Mouse (Mus musculus): ENCODE data around the gene Ecel1.

Ecel1 gene

GRCm38 (mm10) chr1:87159396-87159795, 3.1 kb upstream of the Ecel1 start:
- no peak overlapping the region for H3K4me3 ChIP-seq (replicated peaks; ENCODE audit: low read length)
- peaks cover 22% of the 10 kb centered on the region for H3K4me1 ChIP-seq (replicated peaks; ENCODE audit: low read depth, low read length)
- no peak for TF ChIP-seq NANOG (IDR thresholded peaks at IDR 0.05; ENCODE audit: borderline replicate concordance, low read length)
- TF ChIP-seq POU5F1 (IDR thresholded peaks at IDR 0.05; ENCODE audit: borderline replicate concordance, low read length): no peak
- TF ChIP-seq CTCF (conservative IDR thresholded peaks at IDR 0.05; ENCODE audit: low read length): no peak
- H3K9me3 ChIP-seq (ENCODE audit: low read length): peaks cover 13% of the 10 kb centered on the region; the same call in 1 of the 2 replicates
- peaks cover 88% of the 10 kb centered on the region for H3K27me3 ChIP-seq (ENCODE audit: insufficient read depth, low read length)
- no peaks in the 10 kb centered on the region for H3K36me3 ChIP-seq (ENCODE audit: insufficient read depth, low read length)

DNA sequence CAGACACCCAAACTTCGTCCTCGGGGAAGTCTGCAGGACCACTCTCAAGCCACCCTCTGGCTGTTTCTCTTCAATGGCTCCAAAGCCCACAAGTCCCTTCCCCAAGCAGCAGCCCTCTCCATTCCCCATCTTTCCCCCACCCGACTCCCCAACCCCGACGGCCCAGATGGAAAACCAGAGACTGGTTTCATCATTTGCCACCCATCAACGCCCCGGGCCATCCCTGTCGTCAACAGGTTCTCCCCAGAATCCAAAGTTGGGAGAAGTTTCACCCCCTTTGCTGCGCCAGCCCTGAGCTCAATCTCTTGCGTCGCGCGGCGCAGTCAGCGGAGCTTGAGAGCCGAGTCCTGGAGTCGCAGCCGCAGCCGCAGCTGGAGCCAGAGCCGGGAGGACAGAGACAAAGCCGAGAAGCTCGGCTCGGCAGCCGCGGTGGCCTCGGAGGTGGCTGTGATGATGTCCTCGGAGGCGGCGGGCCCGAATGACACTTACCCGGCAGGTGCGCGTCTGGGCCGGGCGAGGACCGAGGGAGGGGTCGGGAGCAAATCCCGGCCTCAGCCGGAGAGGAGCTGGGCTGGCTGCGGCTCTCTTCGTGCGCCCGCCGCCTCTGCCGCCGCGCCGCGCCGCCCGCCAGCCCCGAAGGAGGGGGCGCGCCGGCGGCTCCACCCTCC, 656 bp downstream of the Ecel1 start:
- peaks cover 96% of the 10 kb centered on the region for H3K27me3 ChIP-seq (ENCODE audit: insufficient read depth, low read length)
- peaks cover 15% of the 10 kb centered on the region; the same call in 1 of the 2 replicates for H3K9me3 ChIP-seq (ENCODE audit: low read length)
- no peaks in the 10 kb centered on the region for H3K36me3 ChIP-seq (ENCODE audit: insufficient read depth, low read length)
- peak overlapping the region; percentile 73 for H3K4me3 ChIP-seq (replicated peaks; ENCODE audit: low read length)
- TF ChIP-seq CTCF (conservative IDR thresholded peaks at IDR 0.05; ENCODE audit: low read length): no peak
- TF ChIP-seq POU5F1 (IDR thresholded peaks at IDR 0.05; ENCODE audit: borderline replicate concordance, low read length): no peak
- TF ChIP-seq NANOG (IDR thresholded peaks at IDR 0.05; ENCODE audit: borderline replicate concordance, low read length): no peak
- peaks cover 33% of the 10 kb centered on the region for H3K4me1 ChIP-seq (replicated peaks; ENCODE audit: low read depth, low read length)

DNA sequence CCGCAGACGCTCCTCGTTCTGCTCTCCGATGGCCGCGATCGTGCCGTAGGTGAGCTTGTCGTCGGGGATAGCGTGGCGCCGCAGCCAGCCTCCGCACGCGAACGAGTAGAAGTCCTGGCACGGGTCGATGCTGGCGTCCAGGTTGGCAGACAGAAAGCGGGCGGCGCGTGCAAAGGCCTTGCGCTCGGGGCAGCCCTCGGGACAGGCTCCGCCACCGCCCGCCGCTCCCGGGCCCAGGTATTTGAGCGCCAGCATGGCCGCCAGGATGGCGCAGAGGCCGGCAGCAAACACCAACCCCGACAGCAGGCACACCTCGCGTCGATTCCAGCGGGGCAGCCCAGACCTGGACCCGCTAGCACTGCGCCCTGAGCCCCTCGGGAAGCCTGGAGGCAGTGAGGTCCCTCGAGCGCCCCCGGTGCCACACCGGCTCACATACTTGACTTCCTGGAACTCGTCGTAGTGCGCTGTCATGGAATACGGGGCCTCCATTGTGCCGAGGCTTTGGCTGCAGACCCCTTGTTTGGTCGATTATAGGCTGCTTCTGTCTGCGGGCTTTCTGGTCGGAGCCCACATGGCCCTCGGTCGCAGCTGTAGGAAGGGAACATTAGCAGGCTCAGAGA, 1.7 kb downstream of the Ecel1 start:
- Histone ChIP-seq H3K36me3 (ENCODE audit: insufficient read depth, low read length) (no peaks in the 10 kb centered on the region), H3K9me3 (ENCODE audit: low read length) (peaks cover 15% of the 10 kb centered on the region; the same call in 1 of the 2 replicates), H3K27me3 (ENCODE audit: insufficient read depth, low read length) (peaks cover 98% of the 10 kb centered on the region), H3K4me1 (replicated peaks; ENCODE audit: low read depth, low read length) (peaks cover 33% of the 10 kb centered on the region), H3K4me3 (replicated peaks; ENCODE audit: low read length) (peak overlapping the region; percentile 73)
- TF ChIP-seq POU5F1 (IDR thresholded peaks at IDR 0.05; ENCODE audit: borderline replicate concordance, low read length): no peak
- no peak for TF ChIP-seq NANOG (IDR thresholded peaks at IDR 0.05; ENCODE audit: borderline replicate concordance, low read length)
- no peak for TF ChIP-seq CTCF (conservative IDR thresholded peaks at IDR 0.05; ENCODE audit: low read length)

DNA sequence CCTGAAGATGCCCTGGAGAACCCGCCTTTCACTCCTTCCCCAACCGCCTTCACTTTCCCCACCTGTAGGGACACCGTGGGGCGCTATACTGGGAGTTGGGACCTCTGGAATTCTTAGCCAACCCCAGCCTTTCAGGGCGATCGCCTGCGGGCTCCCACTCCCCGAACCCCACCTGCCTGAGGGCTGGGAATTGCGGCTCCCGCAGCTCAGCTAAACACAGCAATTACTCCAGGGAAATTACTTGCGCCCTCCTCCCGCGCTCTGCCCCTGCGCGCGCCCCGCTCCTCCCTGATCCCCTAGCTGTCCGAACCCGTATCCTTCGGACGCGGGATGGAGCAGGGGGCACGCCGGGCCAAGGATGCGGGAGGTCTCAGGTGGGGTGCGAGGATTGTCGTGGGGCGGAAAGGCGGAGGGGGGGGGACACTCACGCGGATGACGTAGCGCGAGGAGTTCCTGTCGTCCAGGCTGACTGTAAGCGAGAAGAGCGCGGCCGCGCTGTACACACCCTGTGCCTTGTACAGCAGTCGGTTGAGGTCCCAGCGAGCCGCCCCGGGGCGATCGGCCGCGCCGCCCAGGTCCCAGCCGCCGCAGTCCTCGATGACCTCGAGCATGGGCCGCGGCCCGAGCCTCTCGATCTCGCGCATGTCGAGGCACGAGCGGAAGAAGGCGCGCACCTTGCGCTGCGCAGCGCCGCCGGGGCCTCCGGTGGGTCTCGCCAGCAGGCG, 2.4 kb downstream of the Ecel1 start:
- no peak for TF ChIP-seq POU5F1 (IDR thresholded peaks at IDR 0.05; ENCODE audit: borderline replicate concordance, low read length)
- TF ChIP-seq NANOG (IDR thresholded peaks at IDR 0.05; ENCODE audit: borderline replicate concordance, low read length): no peak
- TF ChIP-seq CTCF (conservative IDR thresholded peaks at IDR 0.05; ENCODE audit: low read length): no peak

DNA sequence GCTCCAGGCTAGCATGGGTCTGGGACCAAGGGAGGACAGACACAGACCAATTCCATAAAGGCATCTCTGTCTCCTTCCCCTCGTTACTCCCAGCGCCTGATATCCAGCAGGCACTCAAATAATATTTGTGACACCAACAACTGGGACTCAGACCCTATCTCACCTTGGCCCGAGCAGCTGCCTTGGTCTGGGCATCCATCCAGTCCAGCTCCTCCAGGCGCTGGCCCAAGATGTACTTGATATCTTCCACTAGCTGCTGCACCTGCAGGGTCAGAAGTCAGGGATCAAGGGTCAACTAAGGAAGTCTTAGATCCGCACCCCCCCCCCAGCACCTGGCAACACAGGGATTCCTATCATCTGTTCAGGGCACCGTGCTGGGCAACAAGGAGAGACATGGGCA, 5.0 kb downstream of the Ecel1 start:
- H3K27me3 ChIP-seq (ENCODE audit: insufficient read depth, low read length): peaks cover 98% of the 10 kb centered on the region
- TF ChIP-seq CTCF (conservative IDR thresholded peaks at IDR 0.05; ENCODE audit: low read length): no peak
- TF ChIP-seq NANOG (IDR thresholded peaks at IDR 0.05; ENCODE audit: borderline replicate concordance, low read length): no peak
- TF ChIP-seq POU5F1 (IDR thresholded peaks at IDR 0.05; ENCODE audit: borderline replicate concordance, low read length): no peak

More for the DNA sequence above, 2.4 kb downstream of the Ecel1 start:
- Histone ChIP-seq H3K27me3 (ENCODE audit: insufficient read depth, low read length) (peaks cover 100% of the 10 kb centered on the region), H3K4me3 (replicated peaks; ENCODE audit: low read length) (peak overlapping the region; percentile 73), H3K4me1 (replicated peaks; ENCODE audit: low read depth, low read length) (peaks cover 33% of the 10 kb centered on the region), H3K36me3 (ENCODE audit: insufficient read depth, low read length) (no peaks in the 10 kb centered on the region), H3K9me3 (ENCODE audit: low read length) (peaks cover 15% of the 10 kb centered on the region; the same call in 1 of the 2 replicates)

DNA sequence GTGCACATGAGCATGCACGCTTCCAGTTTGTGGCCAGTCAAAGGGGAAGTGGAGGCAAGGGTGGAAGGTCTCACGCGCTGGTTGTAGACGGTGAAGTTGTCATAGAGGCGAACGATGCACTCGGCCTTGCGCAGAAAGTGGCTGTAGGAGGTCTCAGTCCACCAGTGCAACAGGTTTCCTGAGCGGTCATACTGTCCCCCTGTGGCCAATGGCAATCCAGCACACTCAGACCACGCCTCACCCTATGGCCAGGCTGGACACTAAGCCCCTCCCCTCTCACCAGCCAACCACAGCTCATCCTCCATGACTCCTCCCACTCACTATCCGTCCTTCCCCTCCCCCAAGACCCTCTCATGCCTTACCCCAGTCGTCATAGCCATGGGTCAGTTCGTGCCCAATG, 6.9 kb downstream of the Ecel1 start:
- TF ChIP-seq NANOG (IDR thresholded peaks at IDR 0.05; ENCODE audit: borderline replicate concordance, low read length): no peak
- H3K27me3 ChIP-seq (ENCODE audit: insufficient read depth, low read length): peaks cover 89% of the 10 kb centered on the region
- no peaks in the 10 kb centered on the region for H3K36me3 ChIP-seq (ENCODE audit: insufficient read depth, low read length)
- H3K4me1 ChIP-seq (replicated peaks; ENCODE audit: low read depth, low read length): peaks cover 14% of the 10 kb centered on the region
- H3K4me3 ChIP-seq (replicated peaks; ENCODE audit: low read length): no peak overlapping the region
- H3K9me3 ChIP-seq (ENCODE audit: low read length): peaks cover 2% of the 10 kb centered on the region; the same call in 1 of the 2 replicates

More for the DNA sequence above, 5.0 kb downstream of the Ecel1 start:
- peaks cover 2% of the 10 kb centered on the region; the same call in 1 of the 2 replicates for H3K9me3 ChIP-seq (ENCODE audit: low read length)
- H3K4me3 ChIP-seq (replicated peaks; ENCODE audit: low read length): no peak overlapping the region
- no peaks in the 10 kb centered on the region for H3K36me3 ChIP-seq (ENCODE audit: insufficient read depth, low read length)
- H3K4me1 ChIP-seq (replicated peaks; ENCODE audit: low read depth, low read length): peaks cover 27% of the 10 kb centered on the region

DNA sequence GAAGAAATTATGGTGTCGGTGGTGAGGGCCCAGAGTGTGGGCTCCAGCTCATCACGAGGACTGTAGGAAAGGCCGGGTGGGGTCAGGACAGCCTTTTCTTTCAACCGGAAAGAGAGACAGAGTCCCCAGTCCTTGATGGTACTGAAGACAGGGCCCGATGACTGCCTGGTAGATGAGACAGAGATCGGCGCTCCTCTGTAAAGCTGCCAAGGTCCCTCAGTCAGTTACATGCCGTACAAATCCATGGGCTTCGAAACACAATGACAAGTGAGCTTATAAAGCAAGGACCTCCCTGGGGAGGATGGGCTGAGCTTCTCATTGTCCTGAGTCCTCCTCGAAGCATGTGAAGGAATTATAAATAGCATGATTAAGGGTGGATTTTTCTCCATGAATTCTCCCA, 13.2 kb downstream of the Ecel1 start:
- Histone ChIP-seq H3K4me3 (replicated peaks; ENCODE audit: low read length) (no peak overlapping the region), H3K9me3 (ENCODE audit: low read length) (peaks cover 33% of the 10 kb centered on the region), H3K27me3 (ENCODE audit: insufficient read depth, low read length) (peaks cover 32% of the 10 kb centered on the region), H3K4me1 (replicated peaks; ENCODE audit: low read depth, low read length) (no peaks in the 10 kb centered on the region), H3K36me3 (ENCODE audit: insufficient read depth, low read length) (no peaks in the 10 kb centered on the region)
- TF ChIP-seq CTCF (conservative IDR thresholded peaks at IDR 0.05; ENCODE audit: low read length): no peak

DNA sequence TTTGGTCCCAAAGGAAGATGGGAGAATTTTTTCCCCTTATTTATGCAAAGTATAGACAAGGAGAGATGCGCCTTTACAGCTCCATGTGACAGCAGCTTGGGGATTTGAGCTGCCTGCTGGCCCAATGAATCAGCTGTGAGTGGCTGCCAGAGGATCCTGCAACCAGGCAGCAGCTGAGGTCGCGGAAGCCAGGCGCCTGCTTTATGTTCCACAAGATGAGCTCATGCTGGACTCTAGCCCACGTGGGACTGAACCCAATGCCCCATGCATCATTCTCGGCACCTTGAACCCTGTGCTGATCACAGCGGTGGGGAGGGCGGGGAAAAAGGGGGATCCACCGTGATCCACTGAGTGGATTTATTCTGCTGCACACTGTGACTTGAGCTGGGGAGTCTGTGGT, 13.9 kb downstream of the Ecel1 start:
- Histone ChIP-seq H3K4me3 (replicated peaks; ENCODE audit: low read length) (no peak overlapping the region), H3K4me1 (replicated peaks; ENCODE audit: low read depth, low read length) (no peaks in the 10 kb centered on the region), H3K36me3 (ENCODE audit: insufficient read depth, low read length) (no peaks in the 10 kb centered on the region), H3K27me3 (ENCODE audit: insufficient read depth, low read length) (peaks cover 25% of the 10 kb centered on the region), H3K9me3 (ENCODE audit: low read length) (peaks cover 33% of the 10 kb centered on the region)
- TF ChIP-seq POU5F1 (IDR thresholded peaks at IDR 0.05; ENCODE audit: borderline replicate concordance, low read length): no peak
- no peak for TF ChIP-seq CTCF (conservative IDR thresholded peaks at IDR 0.05; ENCODE audit: low read length)
- TF ChIP-seq NANOG (IDR thresholded peaks at IDR 0.05; ENCODE audit: borderline replicate concordance, low read length): no peak
